Mouse (Mus musculus) gastrocnemius, adult 2 months (tissue): ENCODE data around the gene Mtx1. TPM values are rescaled to one million over a fixed set of nuclear protein-coding genes. Genes with fewer than 3 reads are reported as not detected.
A peak's percentile ranks its signal among the peaks of the same experiment; 100 is the strongest.

Source experiments
- DNase-seq: peaks from one replicate; pipeline ENCODE4 v3.0.0; 2022
- H3K27ac ChIP-seq: fragments of 200-600 bp; 2 replicates; pipeline ENCODE4 v1.8.1; 2022; ENCODE audit warnings: mild to moderate bottlenecking
- H3K4me3 ChIP-seq: fragments of 200-600 bp; 2 replicates; pipeline ENCODE4 v1.8.1; 2022; ENCODE audit warnings: mild to moderate bottlenecking, moderate library complexity
- CTCF ChIP-seq: fragments of 200-600 bp; IDR thresholded peaks from 2 replicates; pipeline ENCODE4 v1.8.1; 2022; ENCODE audit warnings: antibody characterized with exemption, mild to moderate bottlenecking, moderate library complexity
- intact Hi-C: fragments of 180-260 bp; cut with DNase I; formaldehyde crosslinking; loops from one replicate; pipeline ENCODE4 v1.15.1; 2025
- total RNA-seq, 2 experiments: library from RNA; stranded (reverse); gene quantifications; 2 replicates each; pipeline ENCODE4 v1.2.3; 2021

Mtx1 gene
- total RNA-seq, 2 experiments from 2014 or later = 40.7 to 51.4 TPM

- TF ChIP-seq CTCF = no peak
- intact Hi-C loops = no loop called here
Observed at GRCm38 (mm10) chr3:89206695-89207094, 20.2 kb downstream of the Mtx1 start.

GRCm38 (mm10) chr3:89206079-89206478 is 20.8 kb downstream of the Mtx1 start:
- DNase-seq = no peak
- Histone ChIP-seq H3K4me3 (no peak overlapping the region), H3K27ac (no peak overlapping the region)
- intact Hi-C loops = no loop called here
- no peak for TF ChIP-seq CTCF

More at GRCm38 (mm10) chr3:89206695-89207094, 20.2 kb downstream of the Mtx1 start:
- Histone ChIP-seq H3K27ac (no peak overlapping the region), H3K4me3 (no peak overlapping the region)
- no peak for DNase-seq

GRCm38 (mm10) chr3:89203142-89203514 is 23.8 kb downstream of the Mtx1 start:
- Histone ChIP-seq H3K4me3 (peak overlapping the region; percentile 77), H3K27ac (peak overlapping the region; percentile 81)
- intact Hi-C loops = no loop called here
- no peak for TF ChIP-seq CTCF
- no peak for DNase-seq

- intact Hi-C loops = no loop called here
- no peak for TF ChIP-seq CTCF
- peak within 1 kb of the TSS; percentile 81 for H3K27ac ChIP-seq
- DNase-seq = peak; percentile 85
- H3K4me3 ChIP-seq = peak within 1 kb of the TSS; percentile 77
Observed at GRCm38 (mm10) chr3:89202253-89203141, 24.4 kb downstream of the Mtx1 start, which contains the start of gene Gba. Gene Gba, plus strand, starts transcription at chr3:89202928.

- TF ChIP-seq CTCF = no peak
Observed at GRCm38 (mm10) chr3:89199839-89200238, 27.0 kb downstream of the Mtx1 start.

GRCm38 (mm10) chr3:89195979-89196877 is 30.7 kb downstream of the Mtx1 start:
- Histone ChIP-seq H3K27ac (peak overlapping the region; percentile 84), H3K4me3 (peak overlapping the region; percentile 70)
- TF ChIP-seq CTCF = peak; percentile 56
- intact Hi-C loops = loop anchor here (2.0 kb wide), 1 partner anchor 19 kb away; the partner anchor contains the start of gene Thbs3
- peak; percentile 94 for DNase-seq

More at GRCm38 (mm10) chr3:89199839-89200238, 27.0 kb downstream of the Mtx1 start:
- Histone ChIP-seq H3K27ac (no peak overlapping the region), H3K4me3 (no peak overlapping the region)
- DNase-seq = no peak
- intact Hi-C loops = no loop called here

GRCm38 (mm10) chr3:89193853-89194252 is 33.0 kb downstream of the Mtx1 start:
- no peak for DNase-seq
- intact Hi-C loops = no loop called here
- Histone ChIP-seq H3K4me3 (no peak overlapping the region), H3K27ac (no peak overlapping the region)
- peak; percentile 33; the same call in 1 of the 2 replicates for TF ChIP-seq CTCF

- no peak for DNase-seq
- no peak; the same call in 1 of the 2 replicates for TF ChIP-seq CTCF
- intact Hi-C loops = no loop called here
- H3K4me3 ChIP-seq = no peak overlapping the region
- no peak overlapping the region for H3K27ac ChIP-seq
Observed at GRCm38 (mm10) chr3:89193351-89193750, 33.5 kb downstream of the Mtx1 start.

- Histone ChIP-seq H3K27ac (no peak overlapping the region), H3K4me3 (no peak overlapping the region)
- TF ChIP-seq CTCF = no peak
- intact Hi-C loops = no loop called here
- DNase-seq = no peak
Observed at GRCm38 (mm10) chr3:89190436-89190835, 36.5 kb downstream of the Mtx1 start.

GRCm38 (mm10) chr3:89188478-89188875 is 38.4 kb downstream of the Mtx1 start:
- Histone ChIP-seq H3K27ac (no peak overlapping the region), H3K4me3 (no peak overlapping the region)
- DNase-seq = no peak
- no peak for TF ChIP-seq CTCF
- intact Hi-C loops = no loop called here

GRCm38 (mm10) chr3:89187690-89188477 is 39.0 kb downstream of the Mtx1 start:
- no peak for DNase-seq
- intact Hi-C loops = no loop called here
- H3K27ac ChIP-seq = no peak overlapping the region
- TF ChIP-seq CTCF = no peak
- no peak overlapping the region for H3K4me3 ChIP-seq

- H3K27ac ChIP-seq = no peak overlapping the region
- H3K4me3 ChIP-seq = no peak overlapping the region
- DNase-seq = no peak
- intact Hi-C loops = no loop called here
- TF ChIP-seq CTCF = no peak
Observed at GRCm38 (mm10) chr3:89187197-89187596, 39.7 kb downstream of the Mtx1 start.
